Mouse (Mus musculus): ENCODE measurements around the gene Fam129b.

DNA sequence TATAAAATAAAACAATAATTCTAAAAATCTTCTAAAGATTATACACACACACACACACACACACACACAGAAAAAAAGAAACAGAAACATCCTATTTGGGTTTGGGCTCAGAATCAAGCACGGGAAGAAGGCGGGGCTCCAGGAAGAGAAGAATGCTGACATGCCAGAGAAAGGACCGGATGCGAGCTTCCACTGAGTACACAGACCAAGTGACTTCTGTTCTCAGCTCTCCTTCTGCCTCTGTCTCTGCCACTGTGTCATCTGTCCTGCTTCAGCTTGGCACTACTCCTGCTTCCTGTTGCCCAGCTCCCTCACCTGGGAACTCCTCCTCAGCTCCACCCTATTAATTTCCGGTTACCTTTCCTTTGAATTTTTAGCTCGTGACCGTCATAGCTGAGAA is 41.4 kb upstream of the Fam129b start:
- no peak for TF ChIP-seq POLR2A (IDR thresholded peaks at IDR 0.05; ENCODE audit: borderline replicate concordance, extremely low read depth, insufficient read depth, insufficient read length, poor library complexity, severe bottlenecking)
- TF ChIP-seq CTCF (IDR thresholded peaks at IDR 0.05; ENCODE audit: borderline replicate concordance, extremely low read depth, insufficient read depth, insufficient read length) = no peak
